Mouse (Mus musculus) megakaryocyte, embryonic 14.5 days (primary cell): Measurements from ENCODE around the gene Gm12216.

Experiments used
- FLI1 ChIP-seq: IDR thresholded peaks from 2 replicates; pipeline ENCODE4 v1.6.1; 2012; ENCODE audit warnings: low read length, inconsistent platforms, mixed read lengths
- GATA1 ChIP-seq: IDR thresholded peaks from 3 replicates; pipeline ENCODE4 v1.6.1; 2012; ENCODE audit warnings: mixed read lengths, low read length, inconsistent platforms, borderline replicate concordance

- no peak for TF ChIP-seq FLI1
- no peak for TF ChIP-seq GATA1
Observed at GRCm38 (mm10) chr11:53733824-53734223, 125.2 kb downstream of the Gm12216 start.
